Mouse (Mus musculus) intestine, postnatal 0 days (tissue): ENCODE data around the gene Ccdc159. TPM values are rescaled to one million over a fixed set of nuclear protein-coding genes. Genes with fewer than 3 reads are reported as not detected.

Experiments used
- ATAC-seq: fragments of 200-750 bp; cut with Nextera tagmentation; 2 replicates; pipeline ENCODE4 v1.8.0; 2017; ENCODE audit warnings: mild to moderate bottlenecking, moderate TSS enrichment, moderate library complexity
- H3K27ac ChIP-seq: fragments of 300-500 bp; sonication (generic); 2 replicates; pipeline ENCODE4 v1.5.1; 2014; ENCODE audit warnings: mild to moderate bottlenecking, low read depth, low read length, moderate library complexity
- H3K27me3 ChIP-seq: fragments of 300-500 bp; sonication (generic); replicated peaks from 2 replicates; pipeline ENCODE4 v1.6.1; 2014; ENCODE audit warnings: low read length, mixed read lengths; ENCODE audit not compliant: control insufficient read depth, insufficient read depth
- H3K36me3 ChIP-seq: fragments of 300-500 bp; sonication (generic); 2 replicates; pipeline ENCODE4 v1.6.1; 2014; ENCODE audit warnings: mild to moderate bottlenecking, moderate library complexity; ENCODE audit not compliant: control insufficient read depth, insufficient read depth
- H3K4me1 ChIP-seq: fragments of 300-500 bp; sonication (generic); replicated peaks from 2 replicates; pipeline ENCODE4 v1.6.1; 2014; ENCODE audit warnings: antibody characterized with exemption, low read length, mixed read lengths; ENCODE audit not compliant: control insufficient read depth, insufficient read depth
- H3K4me2 ChIP-seq: fragments of 300-500 bp; sonication (generic); replicated peaks from 2 replicates; pipeline ENCODE4 v1.6.1; 2014; ENCODE audit warnings: low read depth, mild to moderate bottlenecking, moderate library complexity
- H3K4me3 ChIP-seq: fragments of 300-500 bp; sonication (generic); 2 replicates; pipeline ENCODE4 v1.5.1; 2014; ENCODE audit warnings: low read depth, low read length
- H3K9ac ChIP-seq: fragments of 300-500 bp; sonication (generic); 2 replicates; pipeline ENCODE4 v1.6.1; 2014; ENCODE audit warnings: mild to moderate bottlenecking, low read depth, low read length
- H3K9me3 ChIP-seq: fragments of 300-500 bp; sonication (generic); 2 replicates; pipeline ENCODE4 v1.6.1; 2016; ENCODE audit warnings: mixed run types; ENCODE audit not compliant: control insufficient read depth
- CTCF ChIP-seq: sonication (generic); IDR thresholded peaks from 2 replicates; pipeline ENCODE4 v1.5.1; 2016; ENCODE audit warnings: low read depth, mild to moderate bottlenecking, control low read depth, antibody characterized with exemption, moderate library complexity
- WGBS: fragments of 180-500 bp; shearing (Covaris S2); extraction: QIAGEN DNeasy Blood & Tissue Kit; methylation state at CpG from one replicate; pipeline ENCODE4 v1.1.7; 2014; 5-methylcytosine and 5-hydroxymethylcytosine counted together
- polyA plus RNA-seq: library from polyadenylated mRNA; unstranded; fragments of >200 nt; fragmentation: Nextera tagmentation; extraction: Ambion mirVana; gene quantifications from 2 replicates; pipeline ENCODE4 v1.2.1, GENCODE M21; 2015

The Ccdc159 gene
- polyA plus RNA-seq, 1 experiment from 2014 or later, result 0.63 TPM

DNA sequence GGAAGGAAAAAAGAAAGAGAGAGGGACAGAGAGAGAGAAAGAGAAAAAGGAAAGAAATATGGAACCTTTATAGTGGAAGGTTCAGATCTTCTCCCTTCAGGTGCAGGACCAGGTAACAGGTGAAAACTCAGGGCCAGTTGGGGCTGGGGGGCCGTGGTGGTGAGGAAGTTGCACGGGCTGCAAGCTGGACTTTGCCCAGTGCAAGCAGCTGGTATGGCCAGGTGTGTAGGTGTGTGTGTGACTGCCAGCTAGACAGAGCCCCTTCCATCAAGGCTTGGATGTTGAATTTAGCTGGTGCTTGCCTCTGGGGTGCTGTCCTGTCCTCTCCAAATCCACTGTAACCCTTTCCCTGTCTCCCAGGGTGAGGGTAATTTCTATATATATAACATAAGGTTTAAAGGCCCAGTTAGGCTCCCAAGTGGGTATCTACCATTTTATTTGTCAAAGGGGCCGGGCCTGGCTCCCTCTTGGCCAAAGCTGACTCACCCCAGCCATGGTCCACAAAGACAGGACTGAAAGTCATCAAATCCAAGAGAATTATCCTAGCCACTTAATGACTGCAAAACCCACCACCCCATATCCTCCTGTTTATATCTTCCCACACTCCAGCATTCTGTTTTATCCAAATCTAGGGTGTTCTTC lies 10.3 kb upstream of the Ccdc159 start:
- no peaks in the 10 kb centered on the region for H3K9me3 ChIP-seq
- no peaks in the 10 kb centered on the region for H3K4me1 ChIP-seq
- no peak for TF ChIP-seq CTCF
- 33% methylated on average over 3 of the region's 3 CpGs for WGBS
- ATAC-seq, result peak; percentile 59
- H3K36me3 ChIP-seq, result peaks cover 16% of the 10 kb centered on the region
- H3K9ac ChIP-seq, result peak overlapping the region; percentile 53; the same call in 1 of the 2 replicates
- H3K27ac ChIP-seq, result 0 out of 2 replicates have a peak overlapping the region, but pooled peaks have one; percentile 61
- peak overlapping the region; percentile 65 for H3K4me3 ChIP-seq
- H3K27me3 ChIP-seq, result no peaks in the 10 kb centered on the region
- H3K4me2 ChIP-seq, result peak overlapping the region; percentile 97

DNA sequence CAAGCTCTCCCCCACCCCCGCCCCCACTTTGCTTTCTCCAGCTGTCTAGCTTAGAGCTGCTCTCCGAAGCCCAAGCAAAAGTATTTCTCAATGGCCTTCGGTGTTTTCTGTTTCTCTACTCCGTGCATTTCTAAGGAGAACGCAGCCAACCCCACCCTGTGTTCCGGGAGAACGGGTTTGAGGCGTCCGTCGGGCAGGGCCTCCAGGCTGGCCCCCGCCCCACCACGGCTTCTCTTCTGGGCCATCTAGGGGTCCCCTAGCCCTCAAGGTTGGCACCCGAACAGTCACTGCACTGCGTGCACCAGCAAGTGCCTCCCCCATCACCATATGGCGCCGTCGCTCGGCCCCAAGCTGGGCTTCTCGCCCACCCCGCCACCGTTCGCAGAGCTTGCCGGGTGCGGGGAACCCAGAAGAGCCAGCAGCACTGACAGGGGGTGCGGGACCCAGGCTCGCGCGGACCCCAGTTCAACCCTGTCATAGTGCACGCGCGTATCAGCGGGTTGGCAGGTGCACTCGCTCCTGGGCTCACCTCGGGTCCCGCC lies 9.7 kb upstream of the Ccdc159 start:
- H3K27ac ChIP-seq, result peak overlapping the region; percentile 61
- H3K27me3 ChIP-seq, result no peaks in the 10 kb centered on the region
- peaks cover 11% of the 10 kb centered on the region; the same call in 1 of the 2 replicates for H3K36me3 ChIP-seq
- peak overlapping the region; percentile 97 for H3K4me2 ChIP-seq
- no peak for TF ChIP-seq CTCF
- 2% methylated on average over 35 of the region's 35 CpGs for WGBS
- peak; percentile 27 for ATAC-seq
- peak overlapping the region; percentile 65 for H3K4me3 ChIP-seq
- H3K9ac ChIP-seq, result peak overlapping the region; percentile 53
- no peaks in the 10 kb centered on the region for H3K9me3 ChIP-seq
- no peaks in the 10 kb centered on the region for H3K4me1 ChIP-seq

DNA sequence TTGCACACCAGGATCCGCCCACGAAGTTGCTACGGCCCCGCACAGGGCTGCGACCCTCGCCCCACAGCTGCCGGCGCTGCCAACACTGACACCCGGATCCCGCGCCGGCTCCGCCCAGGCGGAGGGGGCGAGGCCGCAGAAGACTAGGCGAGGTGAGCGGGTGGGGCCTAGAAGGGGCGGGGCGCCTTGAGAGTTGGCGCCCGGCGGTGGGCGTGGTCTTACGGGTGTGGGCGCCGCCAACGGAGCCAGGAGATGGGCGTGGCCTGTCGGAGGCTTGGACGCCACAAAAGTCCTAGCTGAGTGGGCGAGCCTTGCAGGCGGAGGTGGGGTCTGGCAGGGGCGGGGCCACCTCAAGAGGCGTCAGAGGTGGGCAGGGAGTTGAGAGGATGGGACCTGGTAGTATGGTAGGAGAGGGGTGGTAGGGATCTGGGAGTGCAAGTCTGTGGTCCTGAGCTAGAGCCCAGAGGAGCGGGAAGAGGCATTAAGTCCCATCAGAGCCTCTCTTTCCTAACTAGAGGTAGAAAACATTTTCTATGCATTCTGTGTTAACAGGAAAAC lies 9.2 kb upstream of the Ccdc159 start, which contains the start of gene Rab3d:
TSS of gene Rab3d (minus strand) at position 158 of the 558 bp plus-strand sequence.
- Histone ChIP-seq H3K4me3 (peak within 1 kb of the TSS; percentile 65), H3K27me3 (no peaks in the 10 kb centered on the region), H3K4me1 (no peaks in the 10 kb centered on the region), H3K9ac (peak within 1 kb of the TSS; percentile 53), H3K4me2 (peak within 1 kb of the TSS; percentile 97), H3K27ac (peak within 1 kb of the TSS; percentile 61), H3K9me3 (no peaks in the 10 kb centered on the region), H3K36me3 (peaks cover 11% of the 10 kb centered on the region; the same call in 1 of the 2 replicates)
- WGBS, result under 1% methylated on average over 36 of the region's 36 CpGs
- peak; percentile 89 for ATAC-seq
- TF ChIP-seq CTCF, result no peak

DNA sequence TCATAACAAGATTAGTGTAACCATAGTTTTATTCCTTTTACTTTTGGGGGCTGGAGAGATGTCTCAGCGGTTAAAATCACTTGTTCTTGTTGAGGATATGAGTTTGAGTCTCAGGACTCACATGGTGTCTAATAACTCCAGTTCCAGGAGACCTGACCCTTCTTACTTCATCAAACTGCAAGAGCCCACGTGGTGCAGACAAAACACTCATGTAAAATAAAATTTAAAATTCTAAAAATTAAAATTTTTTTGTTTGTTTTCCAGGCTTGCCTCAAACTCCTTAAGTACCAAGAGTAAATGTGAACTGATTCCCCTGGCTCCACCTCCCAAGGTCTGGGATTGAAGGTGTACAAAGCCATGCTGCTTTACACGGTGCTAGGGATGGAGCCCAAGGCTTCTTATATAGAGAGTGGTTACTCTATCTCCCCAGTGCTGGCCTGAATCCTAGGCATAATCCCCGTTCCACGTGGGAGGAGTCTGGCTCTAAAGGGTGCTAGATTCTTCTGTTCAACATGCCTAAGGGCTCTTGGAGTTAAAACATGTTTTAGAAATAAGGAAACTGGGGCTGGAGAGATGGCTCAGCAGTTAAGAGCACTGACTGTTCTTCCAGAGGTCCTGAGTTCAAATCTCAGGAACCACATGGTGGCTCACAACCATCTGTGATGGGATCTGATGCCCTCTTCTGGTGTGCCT lies 8.4 kb upstream of the Ccdc159 start:
- Histone ChIP-seq H3K9ac (no peak overlapping the region), H3K4me2 (peak overlapping the region; percentile 97; the same call in 1 of the 2 replicates), H3K9me3 (no peaks in the 10 kb centered on the region), H3K27ac (no peak overlapping the region), H3K36me3 (peaks cover 11% of the 10 kb centered on the region; the same call in 1 of the 2 replicates), H3K4me1 (no peaks in the 10 kb centered on the region), H3K27me3 (no peaks in the 10 kb centered on the region), H3K4me3 (no peak overlapping the region)
- TF ChIP-seq CTCF, result no peak
- no peak for ATAC-seq
- WGBS, result 26% methylated on average over 5 of the region's 5 CpGs

DNA sequence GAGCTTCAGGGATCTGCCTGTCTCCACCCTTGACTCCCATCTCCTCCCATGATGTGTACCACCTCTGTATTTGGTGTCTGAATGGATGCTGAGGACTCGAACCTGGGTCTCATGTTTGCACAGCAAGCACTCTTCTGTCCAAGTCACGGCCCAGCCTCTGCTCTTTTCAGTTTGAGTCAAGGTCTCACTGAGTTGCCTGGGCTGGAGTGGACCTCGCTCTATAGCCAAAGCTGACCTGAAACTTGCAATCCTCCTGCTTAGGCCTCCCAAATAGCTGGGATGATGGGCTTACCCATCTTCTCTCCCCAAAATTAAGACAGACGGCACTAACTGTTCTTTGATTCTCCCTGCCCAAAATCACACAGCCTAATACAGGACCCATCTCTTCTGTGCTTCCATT lies 4.2 kb upstream of the Ccdc159 start:
- H3K4me3 ChIP-seq, result no peak overlapping the region
- no peak overlapping the region for H3K9ac ChIP-seq
- no peak overlapping the region for H3K4me2 ChIP-seq
- TF ChIP-seq CTCF, result no peak
- H3K36me3 ChIP-seq, result no peaks in the 10 kb centered on the region; the same call in 1 of the 2 replicates
- H3K9me3 ChIP-seq, result no peaks in the 10 kb centered on the region
- H3K27ac ChIP-seq, result no peak overlapping the region
- 92% methylated on average over 4 of the region's 4 CpGs for WGBS
- H3K27me3 ChIP-seq, result no peaks in the 10 kb centered on the region
- H3K4me1 ChIP-seq, result peaks cover 5% of the 10 kb centered on the region; the same call in 1 of the 2 replicates
- ATAC-seq, result no peak
